Mouse (Mus musculus) G1E (cell line): ENCODE measurements around the gene Fitm2.

Source experiments
- CTCF ChIP-seq: IDR thresholded peaks from 2 replicates; pipeline ENCODE4 v1.5.1; 2012; ENCODE audit warnings: low read depth, low read length, inconsistent platforms, mixed read lengths
- GATA1 ChIP-seq: IDR thresholded peaks from 2 replicates; pipeline ENCODE4 v1.6.1; 2012; ENCODE audit warnings: borderline replicate concordance, low read length, inconsistent platforms, mixed read lengths

- TF ChIP-seq GATA1 (no peak), CTCF (no peak)
Observed at GRCm38 (mm10) chr2:163419346-163420045, 52.9 kb downstream of the Fitm2 start.
